Mouse (Mus musculus) central nervous system, embryonic 18 days (tissue): ENCODE measurements around the gene Gm6588. TPM values are rescaled to one million over a fixed set of nuclear protein-coding genes. Genes with fewer than 3 reads are reported as not detected.

Experiments
- polyA plus RNA-seq: library from polyadenylated mRNA; depleted of rRNA; stranded (reverse); fragments of >200 nt; gene quantifications from 2 replicates; pipeline ENCODE4 v1.2.3, GENCODE M21; 2012; rRNA removed

Gm6588 gene
- polyA plus RNA-seq: not detected in 2 replicates

DNA sequence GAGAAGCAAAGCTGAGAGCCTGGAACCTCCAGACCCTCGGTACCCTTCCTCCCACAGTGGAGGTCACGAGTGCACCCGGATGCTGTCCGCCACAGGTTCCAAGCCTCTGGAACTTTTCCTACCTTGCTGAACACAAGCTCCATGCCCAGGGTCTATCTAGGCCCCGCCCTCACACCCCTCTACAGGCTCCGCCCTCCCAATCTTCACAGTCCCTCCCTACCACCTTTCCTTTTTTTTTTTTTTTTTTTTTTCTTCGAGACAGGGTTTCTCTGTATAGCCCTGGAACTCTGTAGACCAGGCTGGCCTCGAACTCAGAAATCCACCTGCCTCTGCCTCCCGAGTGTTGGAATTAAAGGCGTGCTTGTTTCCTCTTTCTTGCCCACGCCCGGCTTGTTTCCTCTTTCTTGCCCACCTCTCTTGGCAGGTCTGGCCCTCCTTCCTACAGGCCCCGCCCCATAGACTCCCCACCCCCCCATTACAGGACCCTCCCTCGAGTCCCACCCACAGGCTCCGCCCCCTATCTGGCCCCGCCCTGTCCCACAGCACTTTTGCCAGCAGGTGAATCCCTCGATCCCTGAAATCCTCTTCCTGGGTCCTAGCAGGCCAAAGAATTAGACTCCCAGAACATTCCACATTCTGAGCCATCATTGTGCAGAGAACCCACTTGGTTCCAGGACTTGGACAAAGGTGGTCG, at the start of gene Gm6588:
Gm6588 (plus strand) TSS at position 680 of the 694 bp plus-strand sequence.

Other genes with a start within 250 kb of the Gm6588 start
- 1.1 and 1.2 TPM in 2 replicates for gene Cryba4, start 196.9 kb upstream of the Gm6588 start, polyA plus RNA-seq
- gene Crybb1, start 193.6 kb upstream of the Gm6588 start, polyA plus RNA-seq: 2.8 and 3.2 TPM in 2 replicates
- gene Tpst2, start 172.7 kb upstream of the Gm6588 start, polyA plus RNA-seq: 19.9 TPM in 2 replicates
- 32.6 and 33.6 TPM in 2 replicates for gene Tfip11, start 123.1 kb upstream of the Gm6588 start, polyA plus RNA-seq
- 76.0 and 80.2 TPM in 2 replicates for gene Srrd, start 106.4 kb upstream of the Gm6588 start, polyA plus RNA-seq
- 53.6 and 55.9 TPM in 2 replicates for gene Hps4, start 106.3 kb upstream of the Gm6588 start, polyA plus RNA-seq
- gene Gm6583, start 93.4 kb upstream of the Gm6588 start, polyA plus RNA-seq: 0.05 TPM in 1 of 2 replicates, not detected in the other
- gene Asphd2, start 54.6 kb upstream of the Gm6588 start, polyA plus RNA-seq: 118 and 122 TPM in 2 replicates
- gene Sez6l, start 127.8 kb downstream of the Gm6588 start, polyA plus RNA-seq: 79.6 and 81.8 TPM in 2 replicates